Mouse (Mus musculus): ENCODE measurements around the gene Gatm. TPM values are rescaled to one million over a fixed set of nuclear protein-coding genes. Genes with fewer than 3 reads are reported as not detected.

Gene Gatm
- total RNA-seq, 2 experiments from 2014 or later: 66.0 to 74.6 TPM

Small RNAs within 50 kb of the gene (microRNA-seq; reads per million reads assigned to microRNA genes)
- 2.5 to 3.0 reads per million in 2 experiments for gene Mir147

Other genes starting within 250 kb of the Gatm start
- gene Shf, start 242.1 kb downstream of the Gatm start, total RNA-seq (2021): 10 to 100 TPM; 70.5 to 76.1 TPM
- under 1 TPM; 0.26 to 0.30 TPM for gene Slc28a2, start 184.8 kb downstream of the Gatm start, total RNA-seq (2021)
- gene Gm14085, start 126.4 kb downstream of the Gatm start, total RNA-seq (2021): not detected
- gene AA467197, start 25.7 kb upstream of the Gatm start, total RNA-seq (2021): not detected
- 10 to 100 TPM; 49.1 to 50.6 TPM for gene Slc30a4, start 91.4 kb upstream of the Gatm start, total RNA-seq (2021)
- gene Bloc1s6, start 127.2 kb upstream of the Gatm start, total RNA-seq (2021): 10 to 100 TPM; 26.8 to 30.6 TPM
- gene Sqor, start 153.9 kb upstream of the Gatm start, total RNA-seq (2021): 1 to 10 TPM; 6.3 to 7.3 TPM